Mouse (Mus musculus) kidney, postnatal 4 days (tissue): ENCODE results near the gene Gm10277.
"Not testable (repeated sequence)": the region's sequence is repeated elsewhere in the genome, so short reads cannot be mapped to it uniquely, and the experiment has no call there.

Source experiments
- DNase-seq, 2 experiments: peaks; one replicate each; pipeline ENCODE4 v3.0.0; 2021; ENCODE audit warnings: mixed read lengths in 2 of 2

Gene Gm10277

DNA sequence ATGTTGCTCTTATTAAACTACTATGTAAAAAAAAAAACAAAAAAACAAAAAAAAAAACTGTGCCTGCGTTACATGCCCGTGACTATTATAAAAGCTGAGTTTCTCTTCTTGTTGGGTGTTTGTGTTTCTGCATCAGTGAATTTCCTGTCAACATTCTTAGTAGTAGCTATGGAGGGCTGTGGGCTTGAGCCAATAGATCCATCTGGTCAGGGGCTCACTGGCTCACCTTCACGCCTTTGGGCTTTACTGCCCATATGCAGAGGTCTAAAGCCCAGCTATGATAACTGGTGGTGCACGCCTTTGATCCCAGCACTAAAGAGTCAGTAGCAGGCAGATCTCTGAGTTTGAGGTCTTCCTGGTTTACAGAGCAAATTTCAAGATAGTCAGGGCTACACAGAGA, 18.1 kb downstream of the Gm10277 start:
- no peak for DNase-seq

DNA sequence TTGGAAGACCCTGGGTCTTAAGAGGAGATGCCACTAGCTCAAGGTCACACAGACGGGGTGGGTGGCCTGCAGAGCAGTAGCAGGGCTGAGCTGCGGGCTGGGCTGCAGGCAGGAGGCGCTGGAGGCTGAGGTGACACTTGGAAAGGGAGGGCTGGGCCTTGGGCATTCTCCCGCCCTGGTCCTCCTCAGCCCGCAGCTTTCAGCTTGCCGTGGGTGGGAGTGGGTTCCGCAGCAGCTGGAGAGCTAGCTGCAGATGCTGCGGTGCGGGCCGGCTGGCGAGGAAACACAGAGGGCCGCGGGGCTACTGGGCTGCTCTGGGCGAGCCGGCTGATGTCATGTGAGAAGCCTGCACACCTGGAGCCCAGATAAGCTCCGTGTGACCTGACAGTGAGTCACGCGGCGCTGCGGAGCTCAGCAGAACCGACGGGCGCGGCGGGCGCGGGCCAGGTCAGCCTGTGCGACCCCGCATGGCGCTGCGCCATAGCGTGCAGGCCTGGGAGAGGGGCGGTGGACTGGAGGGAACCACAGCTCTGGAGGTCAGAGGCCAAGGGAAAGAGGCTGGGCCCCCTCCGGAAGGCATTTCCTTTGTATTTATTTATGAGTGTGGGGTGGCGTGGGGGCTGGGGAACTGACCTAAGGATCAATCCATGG, 21.1 kb downstream of the Gm10277 start:
- peak; percentile 78 to 86 for DNase-seq

DNA sequence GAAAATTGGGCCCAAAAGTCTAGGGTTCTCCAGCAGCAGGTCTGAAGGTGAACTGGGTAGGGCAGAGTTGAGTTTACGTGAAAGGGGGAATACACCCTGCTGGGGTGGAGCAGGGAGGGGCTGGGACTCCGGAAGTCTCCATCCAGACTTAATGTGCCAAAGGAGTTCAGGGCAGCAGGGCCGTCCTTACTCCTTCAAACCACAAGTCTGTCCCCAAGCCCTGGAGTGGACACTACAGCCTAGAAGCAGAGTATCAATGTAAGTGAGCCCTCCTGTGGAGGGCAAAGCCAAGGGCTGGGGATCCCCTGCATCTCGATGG, 22.1 kb downstream of the Gm10277 start:
- peak in 1 of 2 experiments; percentile 37 for DNase-seq

DNA sequence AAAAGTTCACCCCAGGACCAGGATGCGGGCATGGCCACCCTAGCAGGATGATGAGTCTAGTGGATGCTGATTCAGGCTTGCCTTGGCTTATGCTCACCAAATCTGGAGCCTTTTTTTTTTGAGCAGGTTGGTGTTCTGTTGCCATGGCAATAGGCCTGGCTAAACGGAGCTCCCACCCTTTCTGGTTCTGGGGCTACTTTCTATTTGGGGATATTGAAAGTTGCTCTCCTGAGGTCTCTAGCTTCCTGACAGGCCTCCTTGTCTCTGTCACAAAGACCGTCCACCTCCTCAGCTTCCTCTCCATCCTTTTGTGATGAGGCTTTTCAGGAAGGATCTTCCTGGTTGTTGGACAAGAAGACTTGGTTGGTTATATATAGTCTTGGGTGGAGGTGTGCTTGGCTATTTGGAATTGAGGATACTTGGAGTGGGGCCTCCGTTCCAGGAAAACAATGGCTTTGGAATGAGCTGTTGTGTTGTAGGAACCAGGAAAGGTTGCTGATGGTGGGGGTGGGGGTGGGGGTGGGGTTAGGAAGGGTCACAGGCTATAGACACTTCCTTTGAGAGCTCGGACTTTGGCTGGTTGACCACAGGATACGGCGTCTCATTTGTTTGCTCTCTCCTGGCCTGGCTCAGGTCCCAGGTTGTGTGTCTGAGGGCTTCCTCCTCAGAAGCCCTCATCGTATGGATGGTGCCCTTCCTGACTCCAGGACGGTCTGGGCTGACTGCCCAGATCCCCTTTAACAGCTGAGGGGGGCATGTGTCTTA, 22.7 kb downstream of the Gm10277 start:
- DNase-seq, result peak; percentile 59 to 72

DNA sequence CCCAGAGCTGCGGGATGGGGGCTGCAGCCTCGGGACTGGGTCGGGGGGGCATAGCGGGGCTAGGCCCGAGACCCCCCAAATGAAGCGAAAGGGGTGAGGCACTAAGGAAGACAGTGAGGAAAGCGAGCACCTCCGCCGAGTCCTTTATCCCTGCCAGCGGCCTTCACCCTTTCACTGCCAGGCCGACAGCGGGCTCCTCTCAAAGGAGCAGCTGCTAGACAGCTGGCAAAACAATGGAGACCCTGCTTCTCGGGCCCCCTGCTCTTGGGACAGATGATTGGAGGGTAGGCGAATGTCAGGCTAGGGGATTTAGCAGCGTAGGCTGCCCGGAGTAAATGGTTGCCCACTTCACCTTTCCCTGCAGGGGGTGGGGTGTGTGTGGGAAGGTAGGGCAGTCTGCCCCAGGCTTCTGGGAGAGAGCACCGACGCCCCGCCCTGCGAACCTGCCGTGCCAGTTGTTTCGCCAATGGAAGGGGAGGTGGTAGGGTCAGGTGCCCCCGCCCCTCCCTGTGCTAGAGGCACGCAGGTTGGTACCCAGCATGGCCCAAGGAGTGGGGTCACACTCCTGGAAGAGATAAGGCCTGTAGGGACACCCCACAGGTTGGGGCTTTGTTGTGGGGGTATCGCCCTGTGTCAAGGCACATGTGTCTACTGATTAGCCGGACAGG, 23.7 kb downstream of the Gm10277 start:
- DNase-seq, result peak; percentile 75 to 84

DNA sequence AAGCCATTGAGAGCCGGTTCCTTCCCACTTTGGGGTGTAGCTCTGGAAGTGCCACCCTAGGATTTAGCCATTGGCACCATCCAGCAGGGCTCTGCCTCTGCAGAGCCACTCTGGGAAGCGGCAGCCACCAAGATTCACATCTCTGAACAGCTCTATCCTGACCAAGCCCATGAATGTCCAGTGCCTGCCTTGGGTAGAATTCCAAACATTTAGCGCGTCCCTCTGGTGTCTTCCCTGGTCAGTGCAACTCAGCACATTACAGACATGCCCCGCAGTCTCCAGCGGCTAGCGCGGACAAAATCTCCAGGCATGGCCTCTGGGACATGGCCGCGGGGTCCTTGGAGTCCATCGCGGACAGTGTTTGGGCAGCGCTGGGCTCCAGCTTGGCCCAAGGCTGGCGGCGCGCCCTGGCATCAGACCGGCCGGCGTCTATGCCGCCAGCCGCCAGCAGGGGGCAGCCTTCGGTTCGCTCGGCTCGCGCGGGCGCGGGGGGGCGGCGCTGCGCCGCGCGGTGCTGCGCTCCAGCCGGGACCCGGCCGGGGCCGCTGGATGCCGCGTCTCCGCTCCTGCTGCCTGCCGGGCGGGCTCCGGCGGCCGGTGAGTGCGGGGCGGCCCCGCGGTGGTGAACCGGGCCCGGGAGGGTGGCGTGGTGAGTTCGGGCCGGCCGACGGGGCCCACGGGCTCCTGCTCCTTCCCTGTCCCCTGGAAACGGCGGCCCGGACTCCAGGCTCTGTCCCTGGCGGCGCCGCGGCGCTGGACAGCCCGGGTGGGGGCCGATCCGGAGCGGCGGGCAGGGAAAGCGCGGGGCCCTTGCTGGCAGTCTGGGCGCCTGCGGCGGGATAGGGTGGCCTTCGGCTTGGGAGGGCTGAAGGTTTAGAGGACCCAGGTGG, 24.5 kb downstream of the Gm10277 start, which contains the start of gene Myo18a:
Myo18a (plus strand) TSS at position 464 of the 890 bp plus-strand sequence.
- DNase-seq, result peak; percentile 93 to 95

DNA sequence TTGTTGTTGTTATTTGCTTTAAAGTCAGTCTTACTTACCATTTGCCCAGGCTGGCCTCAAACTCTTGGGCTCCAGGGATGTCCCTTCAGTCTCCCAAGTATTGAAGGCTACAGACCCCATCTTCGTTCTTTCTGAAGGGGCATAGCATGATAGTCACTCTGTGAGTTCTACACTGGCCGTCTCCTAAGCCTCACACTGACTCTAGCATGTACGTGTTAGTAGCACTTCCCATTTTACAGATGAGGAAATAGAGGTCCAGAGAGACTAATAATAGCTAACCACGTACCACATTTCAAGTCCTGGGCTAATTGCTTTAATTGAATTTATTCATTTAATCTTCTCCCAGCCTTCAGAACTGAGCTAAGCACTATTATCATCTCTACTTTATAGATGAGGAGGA, 27.5 kb downstream of the Gm10277 start:
- DNase-seq, result no peak

DNA sequence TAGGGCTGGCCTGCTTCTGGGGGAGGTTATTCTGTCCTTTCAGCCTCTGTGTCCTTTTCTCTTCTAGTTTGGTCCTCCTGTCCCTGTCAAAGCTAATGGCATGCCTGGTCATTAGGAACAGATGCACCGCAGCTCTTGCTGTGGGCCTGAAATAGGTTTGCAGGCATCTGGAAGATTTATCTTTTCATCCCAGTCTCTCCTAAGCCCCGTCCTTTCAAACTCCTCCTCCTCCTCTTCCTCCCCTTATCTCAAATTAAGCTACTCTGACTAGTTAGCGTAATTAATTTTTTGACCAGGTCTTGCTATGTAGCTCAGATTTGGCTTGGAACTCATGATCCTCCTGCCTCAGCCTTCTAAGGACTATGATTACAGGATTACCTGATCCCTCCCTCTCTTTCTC, 34.1 kb downstream of the Gm10277 start:
- no peak for DNase-seq

DNA sequence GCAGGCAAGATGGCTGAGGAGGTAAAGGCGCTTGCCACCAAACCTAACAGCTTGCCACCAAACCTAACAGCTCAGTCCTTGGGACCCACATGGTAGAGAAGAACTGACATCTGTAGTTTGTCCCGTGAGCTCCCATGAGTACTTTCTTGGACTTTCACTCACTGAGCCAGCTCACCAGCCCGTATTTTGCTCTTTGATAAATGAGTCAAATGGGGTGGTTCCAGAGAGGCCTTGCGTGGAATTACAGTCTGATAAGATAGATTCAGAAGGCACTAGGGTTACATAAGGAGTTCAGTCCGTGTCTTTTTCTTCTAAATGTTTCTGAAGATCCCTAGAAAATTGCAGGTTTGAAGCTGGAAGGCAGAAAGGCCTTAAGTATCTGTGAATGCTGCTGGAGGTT, 35.0 kb downstream of the Gm10277 start:
- no peak for DNase-seq

DNA sequence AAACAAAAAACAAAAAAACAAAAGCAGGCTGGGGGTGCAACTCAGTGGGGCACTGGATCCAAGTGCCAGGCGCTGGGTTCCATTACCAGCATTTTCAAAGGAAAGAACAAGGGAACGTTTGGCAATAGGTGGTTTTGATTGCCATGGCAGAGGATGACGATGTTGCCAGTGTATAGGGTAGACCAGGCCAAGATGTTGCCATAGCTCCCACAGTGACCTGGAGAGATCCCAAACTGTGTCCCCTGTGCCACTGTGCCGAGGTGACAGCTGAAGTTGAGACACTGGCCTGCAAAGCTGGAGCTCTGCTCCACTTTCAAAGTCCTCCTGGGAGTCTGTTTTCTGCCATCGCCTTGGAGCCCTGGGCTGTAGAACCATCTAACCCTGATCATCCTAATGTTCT, 38.6 kb downstream of the Gm10277 start:
- no peak for DNase-seq

DNA sequence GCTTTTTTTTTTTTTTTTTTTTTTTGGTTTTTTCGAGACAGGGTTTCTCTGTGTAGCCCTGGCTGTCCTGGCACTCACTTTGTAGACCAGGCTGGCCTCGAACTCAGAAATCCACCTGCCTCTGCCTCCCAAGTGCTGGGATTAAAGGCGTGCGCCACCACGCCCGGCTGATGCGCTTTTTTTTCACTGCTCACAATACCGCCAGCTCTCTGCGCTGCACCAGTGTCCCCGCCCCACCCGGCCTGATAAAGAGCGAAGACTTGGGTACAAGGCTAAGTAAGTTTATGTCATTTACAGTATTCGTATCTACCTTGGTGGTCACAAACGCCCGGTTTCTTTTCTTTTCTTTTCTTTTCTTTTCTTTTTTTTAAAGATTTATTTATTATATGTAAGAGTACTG, 40.4 kb downstream of the Gm10277 start:
- DNase-seq, result not testable (repeated sequence)

DNA sequence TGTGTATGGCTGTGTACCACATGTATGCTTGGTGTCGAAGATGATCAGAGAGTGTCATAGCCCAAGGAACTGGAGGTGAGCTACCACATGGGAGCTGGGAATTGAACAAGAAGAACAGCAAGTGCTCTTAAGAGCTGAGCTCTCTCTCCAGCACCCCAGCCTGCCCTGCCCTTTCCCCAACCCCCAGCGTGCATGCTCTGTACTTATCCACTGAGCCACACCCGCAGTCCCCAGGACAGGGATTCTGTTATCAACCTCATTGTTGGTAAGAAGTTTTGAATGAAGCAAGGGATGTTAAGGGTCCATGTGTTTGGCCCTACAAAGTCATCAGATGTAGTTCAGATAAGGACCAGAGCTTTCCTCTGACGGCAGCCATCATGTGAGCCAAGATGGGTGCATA, 40.9 kb downstream of the Gm10277 start:
- no peak for DNase-seq

DNA sequence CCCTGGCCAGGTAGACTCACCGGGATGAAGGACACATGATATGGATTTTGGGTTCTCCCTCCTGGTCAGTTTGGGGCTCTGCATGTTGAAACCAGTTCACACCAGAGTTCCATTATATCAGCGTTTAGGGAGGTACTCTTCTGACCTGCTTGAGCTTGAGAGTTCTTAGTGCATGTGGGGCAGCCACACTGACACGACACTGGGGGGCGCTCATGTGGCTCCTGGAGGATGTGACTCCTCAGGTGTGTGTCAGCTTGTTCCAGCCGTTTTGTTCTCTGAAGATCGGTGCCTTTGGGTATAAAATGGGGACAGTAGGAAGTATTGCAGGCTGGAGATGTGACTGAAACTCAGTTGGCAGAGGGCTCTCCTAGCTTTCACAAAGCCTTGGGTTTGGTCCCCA, 43.6 kb downstream of the Gm10277 start:
- DNase-seq, result peak; percentile 67 to 73

DNA sequence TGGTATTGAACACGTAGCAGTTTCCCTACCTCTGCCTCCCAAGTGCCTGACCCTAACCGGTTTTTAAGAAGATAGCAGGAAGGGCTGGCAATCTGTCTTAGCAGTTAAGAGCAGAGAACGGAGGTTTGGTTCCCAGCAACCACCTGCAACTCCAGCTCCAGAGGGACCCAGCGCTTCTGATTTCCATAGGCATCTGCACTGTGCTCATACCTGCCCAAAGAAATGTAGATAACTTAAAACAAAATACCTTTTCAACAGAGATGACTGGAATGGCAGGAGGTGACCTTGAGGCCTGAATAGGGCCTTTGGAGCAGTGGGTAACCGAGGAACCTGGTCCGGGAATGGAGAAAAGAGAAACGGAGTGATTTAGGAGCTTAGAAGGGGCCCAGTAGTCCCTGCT, 49.0 kb downstream of the Gm10277 start:
- no peak for DNase-seq

DNA sequence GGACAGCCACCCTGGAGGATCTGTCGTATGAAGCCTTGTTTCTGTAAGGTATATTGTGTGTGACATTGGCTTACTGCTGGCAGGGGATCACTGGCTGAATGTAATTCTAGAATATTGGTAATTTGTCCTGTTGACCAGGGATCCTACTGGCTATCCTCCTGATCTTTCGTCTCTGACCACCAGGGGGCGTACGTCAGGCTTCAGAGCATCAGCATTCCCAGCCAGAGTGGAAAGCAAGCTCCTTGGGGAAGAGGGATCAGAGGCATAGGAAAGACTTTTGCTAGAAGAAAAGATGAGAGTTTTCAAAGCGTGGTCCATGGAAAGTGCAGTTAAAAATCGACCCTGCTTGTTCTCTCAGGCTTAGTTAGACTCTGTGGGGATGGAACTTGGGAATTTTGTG, 50.3 kb downstream of the Gm10277 start:
- DNase-seq, result peak; percentile 93
